Mouse (Mus musculus) frontal cortex, adult 2 months (tissue): ENCODE data around the gene Nkx2-5. TPM values are rescaled to one million over a fixed set of nuclear protein-coding genes. Genes with fewer than 3 reads are reported as not detected.

Source experiments
- DNase-seq, 2 experiments: peaks; one replicate each; pipeline ENCODE4 v3.0.0; 2022; ENCODE audit warnings: low spot score in 1 of 2; ENCODE audit errors: extremely low spot score in 1 of 2
- polyA plus RNA-seq: library from polyadenylated mRNA; depleted of rRNA; stranded (reverse); fragments of >200 nt; gene quantifications from 2 replicates; pipeline ENCODE4 v1.2.3, GENCODE M21; 2012

Nkx2-5 gene
- polyA plus RNA-seq, 1 experiment = not detected

GRCm38 (mm10) chr17:26850358-26851135 lies 5.7 kb upstream of the Nkx2-5 start:
- DNase-seq = no peak

- no peak for DNase-seq
Measured at GRCm38 (mm10) chr17:26849746-26850357, 5.0 kb upstream of the Nkx2-5 start.

- DNase-seq = no peak
Measured at GRCm38 (mm10) chr17:26849106-26849745, 4.4 kb upstream of the Nkx2-5 start.

GRCm38 (mm10) chr17:26848236-26848635 lies 3.4 kb upstream of the Nkx2-5 start:
- no peak for DNase-seq

- DNase-seq = no peak
Measured at GRCm38 (mm10) chr17:26847801-26848200, 3.0 kb upstream of the Nkx2-5 start.

- no peak for DNase-seq
Measured at GRCm38 (mm10) chr17:26846411-26846810, 1.6 kb upstream of the Nkx2-5 start.

- no peak for DNase-seq
Measured at GRCm38 (mm10) chr17:26845149-26846050, 591 bp upstream of the Nkx2-5 start.

GRCm38 (mm10) chr17:26844371-26844851 lies 398 bp downstream of the Nkx2-5 start:
- DNase-seq = no peak

- no peak for DNase-seq
Measured at GRCm38 (mm10) chr17:26843696-26844236, 1.0 kb downstream of the Nkx2-5 start.

- no peak for DNase-seq
Measured at GRCm38 (mm10) chr17:26843229-26843567, 1.6 kb downstream of the Nkx2-5 start.

- no peak for DNase-seq
Measured at GRCm38 (mm10) chr17:26842431-26843228, 2.2 kb downstream of the Nkx2-5 start.

GRCm38 (mm10) chr17:26841981-26842380 lies 2.8 kb downstream of the Nkx2-5 start:
- no peak for DNase-seq

GRCm38 (mm10) chr17:26840922-26841731 lies 3.7 kb downstream of the Nkx2-5 start:
- no peak for DNase-seq

- DNase-seq = no peak
Measured at GRCm38 (mm10) chr17:26840439-26840780, 4.4 kb downstream of the Nkx2-5 start.

- DNase-seq = no peak
Measured at GRCm38 (mm10) chr17:26839718-26840438, 4.9 kb downstream of the Nkx2-5 start.

- no peak for DNase-seq
Measured at GRCm38 (mm10) chr17:26838911-26839717, 5.7 kb downstream of the Nkx2-5 start.

- DNase-seq = no peak
Measured at GRCm38 (mm10) chr17:26838191-26838910, 6.5 kb downstream of the Nkx2-5 start.
